Mouse (Mus musculus): Measurements from ENCODE around the gene Fbxo34. TPM values are rescaled to one million over a fixed set of nuclear protein-coding genes. Genes with fewer than 3 reads are reported as not detected.

The Fbxo34 gene
- polyA plus RNA-seq, 1 experiment from 2014 or later, result 22.8 TPM

GRCm38 (mm10) chr14:47444907-47445306, 5.3 kb upstream of the Fbxo34 start:
- ATAC-seq (ENCODE audit: low FRiP score), result no peak
- Histone ChIP-seq H3K4me2 (no peak overlapping the region), H3K27ac (no peak overlapping the region), H3K9ac (no peak overlapping the region), H3K36me3 (replicated peaks) (no peaks in the 10 kb centered on the region), H3K4me3 (replicated peaks) (no peak overlapping the region), H3K4me1 (no peaks in the 10 kb centered on the region), H3K9me3 (peaks cover 10% of the 10 kb centered on the region), H3K27me3 (no peaks in the 10 kb centered on the region)
- WGBS, result 64% methylated on average over 2 of the region's 2 CpGs

GRCm38 (mm10) chr14:47445331-47446095, 4.7 kb upstream of the Fbxo34 start:
- Histone ChIP-seq H3K9me3 (peaks cover 4% of the 10 kb centered on the region), H3K27ac (no peak overlapping the region), H3K27me3 (no peaks in the 10 kb centered on the region), H3K4me3 (replicated peaks) (no peak overlapping the region), H3K9ac (no peak overlapping the region), H3K36me3 (replicated peaks) (no peaks in the 10 kb centered on the region), H3K4me1 (no peaks in the 10 kb centered on the region), H3K4me2 (no peak overlapping the region)
- WGBS, result 69% methylated on average over 9 of the region's 9 CpGs
- no peak for ATAC-seq (ENCODE audit: low FRiP score)

GRCm38 (mm10) chr14:47459556-47459955, 9.3 kb downstream of the Fbxo34 start:
- H3K9me3 ChIP-seq, result no peaks in the 10 kb centered on the region
- no peaks in the 10 kb centered on the region for H3K27me3 ChIP-seq
- no peak overlapping the region for H3K27ac ChIP-seq
- H3K4me1 ChIP-seq, result no peaks in the 10 kb centered on the region
- no peak overlapping the region for H3K9ac ChIP-seq
- no peaks in the 10 kb centered on the region for H3K36me3 ChIP-seq (replicated peaks)
- no peak overlapping the region for H3K4me2 ChIP-seq
- no peak for ATAC-seq (ENCODE audit: low FRiP score)
- H3K4me3 ChIP-seq (replicated peaks), result no peak overlapping the region
- 86% methylated on average over 4 of the region's 4 CpGs for WGBS

- Histone ChIP-seq H3K27ac (no peak overlapping the region), H3K9me3 (no peaks in the 10 kb centered on the region), H3K27me3 (no peaks in the 10 kb centered on the region), H3K4me2 (no peak overlapping the region), H3K9ac (no peak overlapping the region), H3K36me3 (replicated peaks) (no peaks in the 10 kb centered on the region), H3K4me3 (replicated peaks) (no peak overlapping the region), H3K4me1 (no peaks in the 10 kb centered on the region)
- WGBS, result 93% methylated on average over 8 of the region's 8 CpGs
- no peak for ATAC-seq (ENCODE audit: low FRiP score)
Measured at GRCm38 (mm10) chr14:47461997-47462396, 11.8 kb downstream of the Fbxo34 start.

- Histone ChIP-seq H3K9ac (no peak overlapping the region), H3K27me3 (no peaks in the 10 kb centered on the region), H3K36me3 (replicated peaks) (no peaks in the 10 kb centered on the region), H3K27ac (no peak overlapping the region), H3K9me3 (no peaks in the 10 kb centered on the region), H3K4me1 (no peaks in the 10 kb centered on the region), H3K4me3 (replicated peaks) (no peak overlapping the region), H3K4me2 (no peak overlapping the region)
- ATAC-seq (ENCODE audit: low FRiP score), result no peak
- WGBS, result 91% methylated on average over 4 of the region's 4 CpGs
Measured at GRCm38 (mm10) chr14:47462453-47462852, 12.2 kb downstream of the Fbxo34 start.

- ATAC-seq (ENCODE audit: low FRiP score), result no peak
- no peaks in the 10 kb centered on the region for H3K9me3 ChIP-seq
- 85% methylated on average over 9 of the region's 9 CpGs for WGBS
- no peak overlapping the region for H3K27ac ChIP-seq
- H3K27me3 ChIP-seq, result no peaks in the 10 kb centered on the region
- no peak overlapping the region for H3K4me2 ChIP-seq
- no peaks in the 10 kb centered on the region for H3K4me1 ChIP-seq
- no peak overlapping the region for H3K4me3 ChIP-seq (replicated peaks)
- H3K36me3 ChIP-seq (replicated peaks), result no peaks in the 10 kb centered on the region
- no peak overlapping the region for H3K9ac ChIP-seq
Measured at GRCm38 (mm10) chr14:47462877-47463460, 12.7 kb downstream of the Fbxo34 start.

- H3K4me1 ChIP-seq, result no peaks in the 10 kb centered on the region
Measured at GRCm38 (mm10) chr14:47464426-47464825, 14.2 kb downstream of the Fbxo34 start.

GRCm38 (mm10) chr14:47465468-47466175, 15.4 kb downstream of the Fbxo34 start:
- WGBS, result 58% methylated on average over 7 of the region's 7 CpGs

More at GRCm38 (mm10) chr14:47464426-47464825, 14.2 kb downstream of the Fbxo34 start:
- Histone ChIP-seq H3K9ac (no peak overlapping the region), H3K9me3 (no peaks in the 10 kb centered on the region), H3K4me3 (replicated peaks) (no peak overlapping the region), H3K4me2 (no peak overlapping the region), H3K27ac (no peak overlapping the region), H3K36me3 (replicated peaks) (no peaks in the 10 kb centered on the region), H3K27me3 (no peaks in the 10 kb centered on the region)
- no peak for ATAC-seq (ENCODE audit: low FRiP score)
- WGBS, result 87% methylated on average over 10 of the region's 10 CpGs

GRCm38 (mm10) chr14:47472359-47472742, 22.1 kb downstream of the Fbxo34 start:
- Histone ChIP-seq H3K9me3 (no peaks in the 10 kb centered on the region), H3K27ac (peak overlapping the region; percentile 89), H3K9ac (peak overlapping the region; percentile 95), H3K4me1 (peaks cover 17% of the 10 kb centered on the region), H3K27me3 (no peaks in the 10 kb centered on the region), H3K4me3 (replicated peaks) (peak overlapping the region; percentile 75), H3K36me3 (replicated peaks) (0 out of 2 replicates have a peak, but pooled peaks cover 3% of the 10 kb centered on the region), H3K4me2 (peak overlapping the region; percentile 68)
- ATAC-seq (ENCODE audit: low FRiP score), result peak; percentile 96
- WGBS, result under 1% methylated on average over 34 of the region's 40 CpGs

More at GRCm38 (mm10) chr14:47465468-47466175, 15.4 kb downstream of the Fbxo34 start:
- H3K4me3 ChIP-seq (replicated peaks), result no peak overlapping the region
- H3K9ac ChIP-seq, result no peak overlapping the region
- H3K27me3 ChIP-seq, result no peaks in the 10 kb centered on the region
- no peak for ATAC-seq (ENCODE audit: low FRiP score)
- H3K4me1 ChIP-seq, result no peaks in the 10 kb centered on the region
- no peaks in the 10 kb centered on the region for H3K36me3 ChIP-seq (replicated peaks)
- H3K9me3 ChIP-seq, result no peaks in the 10 kb centered on the region
- H3K27ac ChIP-seq, result no peak overlapping the region
- H3K4me2 ChIP-seq, result no peak overlapping the region

- peak overlapping the region; percentile 68 for H3K4me2 ChIP-seq
- peak overlapping the region; percentile 89 for H3K27ac ChIP-seq
- H3K36me3 ChIP-seq (replicated peaks), result 0 out of 2 replicates have a peak, but pooled peaks cover 3% of the 10 kb centered on the region
- peak overlapping the region; percentile 75 for H3K4me3 ChIP-seq (replicated peaks)
- H3K9ac ChIP-seq, result peak overlapping the region; percentile 95
- H3K4me1 ChIP-seq, result peaks cover 17% of the 10 kb centered on the region
- H3K27me3 ChIP-seq, result no peaks in the 10 kb centered on the region
- 4% methylated on average over 42 of the region's 69 CpGs for WGBS
- H3K9me3 ChIP-seq, result no peaks in the 10 kb centered on the region
- ATAC-seq (ENCODE audit: low FRiP score), result peak; percentile 74
Measured at GRCm38 (mm10) chr14:47472743-47473546, 22.7 kb downstream of the Fbxo34 start.

- Histone ChIP-seq H3K4me1 (peaks cover 17% of the 10 kb centered on the region), H3K9me3 (no peaks in the 10 kb centered on the region), H3K36me3 (replicated peaks) (0 out of 2 replicates have a peak, but pooled peaks cover 3% of the 10 kb centered on the region), H3K27me3 (no peaks in the 10 kb centered on the region), H3K4me3 (replicated peaks) (no peak overlapping the region), H3K4me2 (peak overlapping the region; percentile 68), H3K27ac (no peak overlapping the region), H3K9ac (no peak overlapping the region)
- no peak for ATAC-seq (ENCODE audit: low FRiP score)
- 89% methylated on average over 9 of the region's 9 CpGs for WGBS
Measured at GRCm38 (mm10) chr14:47473891-47474290, 23.7 kb downstream of the Fbxo34 start.

Data from forebrain, embryonic 12.5 days (tissue).